Mouse (Mus musculus) urinary bladder, adult 18-20 months (tissue): ENCODE measurements at regions not wholly inside any gene's neighbourhood (a gene's known extent, or its start where the extent isn't known, plus 50 kb on each side); places are given as distances from the start of the nearest gene placed in this dataset.

ENCODE experiments used
- DNase-seq, 2 experiments: peaks; one replicate each; pipeline ENCODE4 v3.0.0; 2022; ENCODE audit warnings: low spot score in 2 of 2, mixed read lengths in 2 of 2

DNA sequence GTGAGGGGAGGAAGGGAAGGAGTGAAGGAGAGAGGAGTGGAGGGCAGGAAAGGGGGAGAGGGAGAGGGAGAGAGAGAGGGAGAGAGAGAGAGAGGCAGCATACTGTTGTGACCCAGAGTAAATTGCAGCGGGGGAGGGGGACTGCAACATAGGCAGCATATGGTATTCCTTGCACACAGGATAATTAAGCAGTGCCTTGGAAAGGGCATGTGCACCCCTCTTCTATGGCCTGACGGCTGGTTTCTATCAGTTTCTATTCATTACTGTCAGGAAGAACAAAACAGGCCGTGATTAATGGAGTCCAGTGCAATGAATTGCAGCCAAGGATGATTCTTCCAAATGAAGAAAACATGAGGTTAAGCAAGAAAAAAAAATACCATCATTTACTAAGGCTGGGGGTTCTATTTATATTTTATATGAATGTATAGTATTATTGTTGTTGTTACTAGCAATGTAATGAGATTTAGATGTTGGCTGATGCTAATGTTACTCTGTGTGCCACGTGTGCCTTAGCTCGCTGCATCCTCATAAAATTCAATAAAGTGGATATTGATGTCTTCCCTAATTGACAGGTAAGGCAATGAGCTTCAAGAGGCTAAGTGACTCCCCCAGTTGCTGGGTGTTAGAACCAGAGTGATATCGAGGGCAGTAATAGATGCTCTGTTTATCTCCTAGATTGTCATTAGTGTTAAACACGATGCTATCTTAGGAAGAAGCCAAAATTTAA, 181.3 kb downstream of the Gm19935 start:
- DNase-seq, result no peak

DNA sequence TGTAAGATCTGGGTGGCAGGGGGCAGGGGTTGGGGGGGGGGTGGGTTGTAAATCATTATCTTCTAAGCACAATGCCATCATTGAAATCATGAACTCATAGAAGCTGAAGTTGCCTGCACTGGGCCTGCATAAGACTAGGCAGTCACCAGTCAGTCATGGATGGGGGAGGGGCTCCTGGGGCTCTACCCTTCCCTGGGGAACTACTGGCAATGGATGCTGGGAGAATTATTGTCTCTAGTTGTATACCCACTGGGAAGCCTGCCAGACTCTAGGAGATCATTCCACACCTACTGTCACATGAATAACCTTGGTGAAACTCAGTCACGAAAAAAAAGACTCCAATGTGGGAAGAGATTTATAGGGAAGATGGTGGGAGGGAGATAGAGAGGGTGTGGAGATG, 186.4 kb downstream of the Gm19935 start:
- DNase-seq, result no peak

GRCm38 (mm10) chr8:90608410-90608809, 208.8 kb downstream of the Gm19935 start:
- DNase-seq, result no peak

GRCm38 (mm10) chr8:90600946-90601695, 216.1 kb downstream of the Gm19935 start:
- DNase-seq, result no peak

- DNase-seq, result no peak
These were observed 219.8 kb downstream of the Gm19935 start for GRCm38 (mm10) chr8:90597376-90597775.

DNA sequence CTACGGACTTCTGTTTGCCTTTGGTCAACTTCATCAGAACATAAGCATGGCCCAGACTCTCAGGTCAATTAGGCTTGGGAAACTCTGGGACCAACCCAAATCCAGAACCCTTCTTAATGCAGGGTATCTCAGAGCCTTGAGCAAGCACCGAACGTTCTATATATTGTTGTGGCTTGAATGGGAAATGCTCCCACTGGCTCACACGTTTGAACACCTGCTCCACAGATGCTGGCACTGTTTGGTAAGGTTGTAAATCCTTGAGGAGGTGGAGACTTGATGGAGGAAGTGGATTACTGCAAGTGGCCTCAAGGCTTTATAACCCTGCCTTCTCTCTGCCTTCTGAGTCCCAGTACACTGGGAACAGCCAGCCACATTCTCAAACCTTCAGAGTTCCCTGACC, 231.3 kb upstream of the Tox3 start:
- DNase-seq, result no peak

- DNase-seq, result no peak
These were observed 228.8 kb upstream of the Tox3 start for GRCm38 (mm10) chr8:90576976-90577375.

- DNase-seq, result no peak
These were observed 226.5 kb upstream of the Tox3 start for GRCm38 (mm10) chr8:90574676-90575075.

DNA sequence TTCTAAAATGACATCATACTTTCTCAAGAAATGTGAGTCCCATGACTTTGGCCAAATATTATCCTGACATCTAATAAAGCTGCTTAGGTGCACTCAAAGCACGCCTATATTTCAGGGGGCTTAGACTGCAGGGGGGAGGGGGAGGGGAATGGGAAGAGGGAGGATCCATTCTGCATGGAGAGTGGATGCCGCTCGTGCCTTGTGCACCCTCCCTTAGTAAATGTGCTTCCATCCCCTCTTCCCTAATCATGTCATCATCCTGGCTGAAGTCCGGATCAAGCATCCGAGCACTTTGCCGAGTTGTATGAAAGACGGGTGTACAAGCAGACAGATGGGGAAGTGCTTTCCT, 207.9 kb upstream of the Tox3 start:
- DNase-seq, result no peak

- no peak for DNase-seq
These were observed 207.4 kb upstream of the Tox3 start for GRCm38 (mm10) chr8:90555415-90556078.

DNA sequence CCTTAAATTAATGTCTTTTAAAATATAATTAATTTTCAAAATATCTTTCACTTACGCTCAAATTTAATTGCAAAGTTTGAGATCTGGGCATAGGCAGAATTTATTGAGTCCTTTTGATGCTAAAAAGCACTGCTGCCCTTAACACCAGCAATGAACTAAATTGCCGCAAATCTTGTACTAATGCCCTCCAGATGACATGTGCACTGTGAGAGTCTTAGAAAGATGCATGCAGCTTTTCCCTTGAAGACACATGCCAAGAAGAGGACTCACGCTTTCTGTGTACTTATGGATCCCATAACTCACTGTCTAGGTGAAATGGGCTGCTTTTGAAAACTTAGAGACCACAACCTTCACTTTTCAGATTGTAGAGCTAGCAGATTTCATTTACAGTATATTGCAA, 199.1 kb upstream of the Tox3 start:
- DNase-seq, result no peak

GRCm38 (mm10) chr8:90542619-90543018, 194.5 kb upstream of the Tox3 start:
- no peak for DNase-seq

- no peak for DNase-seq
These were observed 188.1 kb upstream of the Tox3 start for GRCm38 (mm10) chr8:90536196-90536640.

DNA sequence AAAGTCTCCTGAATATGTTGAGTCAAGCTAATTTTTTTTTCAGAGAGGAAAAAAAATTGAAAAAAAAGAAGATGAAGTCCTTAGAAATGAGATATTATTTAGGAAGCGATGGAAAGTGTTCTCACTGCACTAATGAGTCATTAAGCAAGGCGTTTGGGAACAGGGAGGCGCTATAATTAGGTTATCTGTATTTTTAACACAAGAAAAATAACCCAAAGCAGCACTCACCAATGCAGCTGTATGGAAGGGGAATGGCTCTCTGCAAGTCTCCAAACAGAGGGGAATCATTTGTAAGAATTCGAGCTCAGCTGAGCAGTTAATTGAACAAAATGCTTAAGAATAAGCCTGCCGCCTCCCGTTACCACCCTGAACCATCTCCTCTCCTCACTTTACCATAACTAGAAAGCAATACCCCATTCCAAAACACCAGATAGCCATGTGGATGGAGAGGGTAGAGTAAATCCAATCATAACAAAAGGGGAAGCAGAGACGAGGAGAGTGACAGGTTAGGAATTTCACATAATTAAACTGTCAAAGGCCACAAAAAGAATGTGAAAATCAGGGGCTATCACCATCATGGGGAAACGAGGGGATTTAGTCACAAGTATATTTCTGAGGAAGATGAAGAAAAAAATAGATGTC, 187.5 kb upstream of the Tox3 start:
- no peak for DNase-seq

DNA sequence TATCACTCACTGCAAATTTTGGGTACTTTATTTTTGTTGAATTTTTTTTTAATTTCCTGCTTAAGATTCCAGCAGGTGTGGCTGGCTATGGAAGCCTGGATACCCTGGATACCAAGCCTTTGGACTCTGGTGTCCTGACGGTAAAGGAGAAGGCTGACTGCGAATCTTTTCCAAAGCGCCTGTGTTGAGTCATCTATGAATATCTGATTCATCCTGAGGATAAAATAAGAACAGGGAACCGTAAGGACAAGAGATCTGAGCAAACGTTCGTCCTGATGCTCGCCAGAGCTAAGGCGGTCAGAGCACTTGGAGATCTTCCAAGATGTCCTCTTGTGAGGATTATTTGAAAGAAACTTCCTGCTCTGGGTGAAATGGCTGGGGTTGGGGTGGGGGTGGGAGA, 173.2 kb upstream of the Tox3 start:
- DNase-seq, result no peak

DNA sequence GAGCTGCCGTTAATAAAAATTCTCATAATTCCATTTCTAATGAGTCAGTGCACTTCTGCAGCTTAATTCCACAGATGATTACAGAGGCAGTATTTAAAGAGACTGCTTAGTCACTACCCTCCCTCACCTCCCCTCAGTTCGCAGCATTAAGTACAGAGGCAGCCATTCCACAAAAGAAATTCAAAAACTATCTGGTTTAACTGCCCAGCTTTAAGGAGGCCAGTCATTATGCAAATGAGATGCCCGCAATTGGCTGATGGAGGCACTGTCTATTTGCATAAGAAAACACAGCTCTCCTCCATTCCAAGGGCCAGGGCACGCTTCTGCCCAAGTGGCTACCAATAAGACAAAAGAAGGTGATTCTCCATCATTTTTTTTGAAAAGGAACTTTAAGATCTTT, 172.0 kb upstream of the Tox3 start:
- DNase-seq, result no peak

- no peak for DNase-seq
These were observed 171.4 kb upstream of the Tox3 start for GRCm38 (mm10) chr8:90519567-90519966.

- DNase-seq, result no peak
These were observed 166.0 kb upstream of the Tox3 start for GRCm38 (mm10) chr8:90514191-90514590.

- no peak for DNase-seq
These were observed 165.5 kb upstream of the Tox3 start for GRCm38 (mm10) chr8:90513601-90514000.

- no peak for DNase-seq
These were observed 165.0 kb upstream of the Tox3 start for GRCm38 (mm10) chr8:90513102-90513501.

- DNase-seq, result no peak
These were observed 164.5 kb upstream of the Tox3 start for GRCm38 (mm10) chr8:90512594-90512993.

- DNase-seq, result no peak
These were observed 156.4 kb upstream of the Tox3 start for GRCm38 (mm10) chr8:90504521-90504920.
